Mouse (Mus musculus) limb, embryonic 14.5 days (tissue): ENCODE measurements around the gene AU022252. TPM values are rescaled to one million over a fixed set of nuclear protein-coding genes. Genes with fewer than 3 reads are reported as not detected.

ENCODE experiments used
- ATAC-seq: fragments of 200-750 bp; cut with Nextera tagmentation; 2 replicates; pipeline ENCODE4 v1.8.0; 2017; ENCODE audit warnings: low read depth, moderate number of reproducible peaks, moderate TSS enrichment; ENCODE audit not compliant: low FRiP score
- DNase-seq: peaks from one replicate; pipeline ENCODE4 v3.0.0-alpha.2; 2015; ENCODE audit warnings: low spot score
- H3K27ac ChIP-seq: fragments of 300-500 bp; sonication (generic); replicated peaks from 2 replicates; pipeline ENCODE4 v1.5.1; 2014; ENCODE audit warnings: low read depth, mild to moderate bottlenecking, low read length, moderate library complexity, mixed read lengths
- H3K27me3 ChIP-seq: fragments of 300-500 bp; sonication (generic); 2 replicates; pipeline ENCODE4 v1.6.1; 2014; ENCODE audit warnings: low read length, mixed read lengths; ENCODE audit not compliant: control insufficient read depth, insufficient read depth
- H3K36me3 ChIP-seq: fragments of 300-500 bp; sonication (generic); 2 replicates; pipeline ENCODE4 v1.6.1; 2014; ENCODE audit warnings: mild to moderate bottlenecking, low read length, moderate library complexity, mixed read lengths; ENCODE audit not compliant: control insufficient read depth, insufficient read depth
- H3K4me1 ChIP-seq: fragments of 300-500 bp; sonication (generic); 2 replicates; pipeline ENCODE4 v1.6.1; 2014; ENCODE audit warnings: antibody characterized with exemption, low read length, mixed read lengths; ENCODE audit not compliant: control insufficient read depth, insufficient read depth
- H3K4me2 ChIP-seq: fragments of 300-500 bp; sonication (generic); replicated peaks from 2 replicates; pipeline ENCODE4 v1.6.1; 2014; ENCODE audit warnings: low read depth, mild to moderate bottlenecking, low read length, moderate library complexity; ENCODE audit not compliant: severe bottlenecking
- H3K4me3 ChIP-seq: fragments of 300-500 bp; sonication (generic); replicated peaks from 2 replicates; pipeline ENCODE4 v1.5.1; 2014; ENCODE audit warnings: low read length
- H3K9ac ChIP-seq: fragments of 300-500 bp; sonication (generic); 2 replicates; pipeline ENCODE4 v1.6.1; 2014; ENCODE audit warnings: mild to moderate bottlenecking, low read depth, low read length, moderate library complexity; ENCODE audit not compliant: severe bottlenecking
- H3K9me3 ChIP-seq: fragments of 300-500 bp; sonication (generic); 2 replicates; pipeline ENCODE4 v1.6.1; 2016; ENCODE audit warnings: low read length; ENCODE audit not compliant: control insufficient read depth
- POLR2A ChIP-seq: fragments of 200-500 bp; IDR thresholded peaks from 2 replicates; pipeline ENCODE4 v1.8.0; 2012; ENCODE audit warnings: inconsistent platforms, mild to moderate bottlenecking, moderate library complexity, borderline replicate concordance; ENCODE audit not compliant: insufficient read depth, insufficient read length; ENCODE audit errors: extremely low read depth
- WGBS: fragments of 180-500 bp; shearing (Covaris S2); extraction: QIAGEN DNeasy Blood & Tissue Kit; methylation state at CpG from one replicate; pipeline ENCODE4 v1.1.7; 2014; 5-methylcytosine and 5-hydroxymethylcytosine counted together
- polyA plus RNA-seq, 2 experiments: library from polyadenylated mRNA; depleted of rRNA in 1 of 2; stranded (reverse) in 1 of 2; unstranded in 1 of 2; fragments of >200 nt; fragmentation: Nextera tagmentation in 1 of 2; extraction: Ambion mirVana in 1 of 2; gene quantifications; 2 replicates each; pipeline versions ENCODE4 v1.2.1 to v1.2.3; 2012 to 2014

The AU022252 gene
- polyA plus RNA-seq, 2 experiments: 17.2 to 31.9 TPM

DNA sequence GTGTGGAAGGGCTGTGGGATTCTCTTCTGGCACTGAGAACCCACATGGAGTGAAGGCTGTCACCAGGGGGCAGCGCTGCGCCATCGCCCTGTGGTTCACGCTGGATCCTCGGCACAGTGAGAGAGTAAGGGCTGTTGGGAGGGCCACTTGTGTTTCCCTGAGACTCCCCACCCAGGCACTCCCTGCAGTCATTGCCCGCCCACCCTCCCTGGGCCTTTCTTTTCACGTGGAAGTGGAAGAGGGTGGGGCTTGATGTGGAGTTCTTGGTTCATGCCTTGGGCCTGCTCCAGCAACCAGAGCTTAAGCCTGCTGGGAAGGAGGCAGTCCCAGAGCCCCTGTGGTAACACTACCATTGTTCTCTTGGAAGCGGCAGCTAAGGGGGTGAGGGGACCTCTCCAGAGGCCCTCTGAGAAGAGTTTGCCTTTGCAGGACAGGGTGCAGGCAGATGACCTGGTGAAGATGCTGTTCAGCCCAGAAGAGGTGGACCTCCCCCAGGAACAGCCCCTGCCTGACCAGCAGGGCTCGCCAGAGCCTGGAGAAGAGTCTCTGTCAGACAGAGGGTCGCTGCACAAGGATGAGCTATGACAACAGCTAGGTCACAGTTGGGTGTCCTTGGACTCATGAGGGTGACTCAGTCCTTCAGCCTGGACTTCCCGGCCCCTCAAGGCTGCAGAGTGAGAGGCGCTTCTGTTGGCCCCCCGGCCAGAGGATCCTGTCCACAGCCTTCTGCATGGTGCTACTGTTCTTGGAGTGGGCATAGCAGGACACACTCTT, 15.1 kb upstream of the AU022252 start:
- no peak overlapping the region for H3K4me2 ChIP-seq
- TF ChIP-seq POLR2A: no peak
- no peaks in the 10 kb centered on the region for H3K9me3 ChIP-seq
- no peak overlapping the region for H3K9ac ChIP-seq
- peak; percentile 67 for DNase-seq
- H3K27ac ChIP-seq: no peak overlapping the region
- H3K4me1 ChIP-seq: no peaks in the 10 kb centered on the region
- no peak overlapping the region for H3K4me3 ChIP-seq
- ATAC-seq: no peak
- no peaks in the 10 kb centered on the region for H3K27me3 ChIP-seq
- 42% methylated on average over 13 of the region's 13 CpGs for WGBS
- H3K36me3 ChIP-seq: peaks cover 58% of the 10 kb centered on the region

DNA sequence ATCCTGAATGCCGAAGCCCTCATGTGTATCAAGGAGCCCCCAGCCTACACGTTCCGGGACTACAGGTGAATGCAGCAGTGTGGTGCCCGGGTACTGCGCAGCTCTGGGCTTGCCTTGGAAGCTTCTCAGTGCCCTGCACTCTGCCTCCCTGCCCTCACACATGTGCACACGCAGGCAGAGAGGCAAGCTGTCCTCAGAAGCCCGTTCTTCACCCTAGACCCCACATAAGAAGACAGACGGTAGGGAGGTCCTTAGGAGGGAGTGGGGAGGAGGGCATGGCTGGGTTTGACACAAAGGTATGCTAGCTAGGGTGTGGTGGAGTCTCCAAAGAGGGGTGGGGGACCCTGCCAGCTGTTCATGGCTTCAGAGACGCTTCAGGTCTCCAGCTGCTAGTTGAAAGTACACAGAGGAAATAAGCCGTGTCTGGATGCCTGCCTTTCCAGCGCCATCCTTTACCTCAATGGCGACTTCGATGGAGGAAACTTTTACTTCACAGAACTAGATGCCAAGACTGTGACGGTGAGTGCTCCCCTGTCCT, 14.2 kb upstream of the AU022252 start:
- DNase-seq: no peak
- no peak for TF ChIP-seq POLR2A
- no peak overlapping the region for H3K4me3 ChIP-seq
- WGBS: 77% methylated on average over 14 of the region's 14 CpGs
- ATAC-seq: no peak
- no peaks in the 10 kb centered on the region for H3K27me3 ChIP-seq
- H3K4me2 ChIP-seq: no peak overlapping the region
- no peak overlapping the region for H3K9ac ChIP-seq
- H3K9me3 ChIP-seq: no peaks in the 10 kb centered on the region
- no peak overlapping the region for H3K27ac ChIP-seq
- H3K36me3 ChIP-seq: peaks cover 67% of the 10 kb centered on the region
- no peaks in the 10 kb centered on the region for H3K4me1 ChIP-seq

DNA sequence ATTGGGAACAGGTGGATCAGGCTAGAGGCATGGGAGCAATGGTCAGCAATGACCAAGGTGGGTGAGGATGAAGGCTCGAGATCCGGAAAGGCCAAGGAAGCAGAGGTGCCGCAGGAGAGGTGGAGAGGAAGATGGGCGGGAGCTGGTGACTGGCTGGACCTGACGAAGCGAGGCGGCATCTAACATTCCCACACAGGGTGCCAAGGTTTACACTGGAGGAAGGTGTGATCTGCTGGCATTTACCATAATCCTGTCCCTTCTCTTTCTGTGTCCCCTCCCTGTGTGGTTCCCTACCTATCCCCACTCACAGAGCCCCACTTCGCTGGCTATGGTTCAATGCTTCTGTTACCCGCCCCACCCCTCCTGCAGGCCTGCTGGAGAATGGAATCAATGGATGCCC, 13.4 kb upstream of the AU022252 start:
- no peaks in the 10 kb centered on the region for H3K27me3 ChIP-seq
- no peak overlapping the region for H3K27ac ChIP-seq
- 87% methylated on average over 8 of the region's 9 CpGs for WGBS
- H3K9ac ChIP-seq: no peak overlapping the region
- no peak overlapping the region for H3K4me2 ChIP-seq
- no peaks in the 10 kb centered on the region for H3K4me1 ChIP-seq
- ATAC-seq (no peak), DNase-seq (no peak)
- H3K9me3 ChIP-seq: no peaks in the 10 kb centered on the region
- peaks cover 75% of the 10 kb centered on the region for H3K36me3 ChIP-seq
- no peak overlapping the region for H3K4me3 ChIP-seq
- TF ChIP-seq POLR2A: no peak

DNA sequence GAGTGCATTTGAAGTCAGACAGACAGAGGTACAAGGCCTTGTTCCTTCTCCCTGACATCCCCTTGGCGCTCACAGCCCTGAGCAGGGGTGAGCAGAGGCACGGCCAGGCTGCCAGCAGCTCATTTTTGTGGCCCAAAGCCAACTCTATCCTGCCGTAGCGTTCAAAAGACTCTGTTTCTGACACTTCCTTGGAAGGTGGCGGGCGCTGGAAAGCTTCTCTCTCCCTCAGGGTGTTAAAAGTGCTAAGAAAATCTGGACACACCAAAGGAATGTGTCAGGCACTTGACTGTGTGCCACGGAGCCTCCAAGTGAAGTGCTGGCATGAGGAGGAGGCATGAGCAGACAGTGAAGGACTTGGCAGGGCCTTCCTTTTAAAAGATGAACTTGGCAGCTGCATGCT, 13.0 kb upstream of the AU022252 start:
- 73% methylated on average over 7 of the region's 7 CpGs for WGBS
- no peak for ATAC-seq

DNA sequence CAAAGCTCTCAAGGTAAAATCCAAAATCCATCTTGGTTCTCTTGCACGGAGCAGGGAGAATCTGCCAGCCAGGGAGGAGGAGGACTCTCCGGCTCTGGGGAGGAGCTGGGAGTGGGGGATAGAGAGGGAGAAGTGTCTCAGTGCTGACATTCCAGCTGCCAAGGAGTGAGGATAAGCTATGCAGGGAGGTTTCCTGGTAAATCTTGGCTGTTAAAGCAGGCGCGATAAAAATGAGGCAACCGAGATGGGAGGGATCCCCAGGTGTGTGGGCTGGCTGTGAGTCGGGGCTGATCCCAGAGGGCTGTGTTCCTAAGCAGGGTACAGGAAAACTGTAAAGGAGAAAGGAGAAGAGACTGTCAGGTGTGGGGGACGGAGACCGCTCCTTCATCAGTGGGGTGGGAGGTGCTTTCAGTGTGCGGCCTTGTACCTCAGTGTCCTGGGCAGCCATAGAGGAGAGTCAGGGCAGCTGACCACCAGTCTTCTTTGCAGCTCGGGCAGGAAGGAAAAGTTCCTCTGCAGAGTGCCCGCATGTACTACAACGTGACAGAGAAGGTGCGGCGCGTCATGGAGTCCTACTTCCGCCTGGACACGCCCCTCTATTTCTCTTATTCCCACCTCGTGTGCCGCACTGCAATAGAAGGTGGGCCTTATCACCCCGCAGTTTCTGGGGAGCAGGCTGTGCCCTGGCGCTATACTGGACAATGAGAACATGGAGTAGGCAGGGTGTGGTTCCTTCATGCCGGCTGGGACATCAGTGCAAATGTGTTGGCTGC, 12.1 kb upstream of the AU022252 start:
- WGBS: 82% methylated on average over 22 of the region's 22 CpGs
- TF ChIP-seq POLR2A: no peak
- H3K4me3 ChIP-seq: no peak overlapping the region
- no peak overlapping the region for H3K9ac ChIP-seq
- no peak overlapping the region for H3K27ac ChIP-seq
- no peak overlapping the region for H3K4me2 ChIP-seq
- no peak for DNase-seq
- ATAC-seq: no peak
- no peaks in the 10 kb centered on the region for H3K4me1 ChIP-seq
- no peaks in the 10 kb centered on the region for H3K9me3 ChIP-seq
- H3K36me3 ChIP-seq: peaks cover 87% of the 10 kb centered on the region
- no peaks in the 10 kb centered on the region for H3K27me3 ChIP-seq

More for the DNA sequence above, 13.0 kb upstream of the AU022252 start:
- Histone ChIP-seq H3K36me3 (peaks cover 79% of the 10 kb centered on the region), H3K27me3 (no peaks in the 10 kb centered on the region), H3K4me1 (no peaks in the 10 kb centered on the region), H3K9ac (no peak overlapping the region; the same call in 1 of the 2 replicates), H3K4me2 (no peak overlapping the region), H3K9me3 (no peaks in the 10 kb centered on the region), H3K4me3 (no peak overlapping the region), H3K27ac (no peak overlapping the region)
- no peak for DNase-seq
- TF ChIP-seq POLR2A: no peak
